Mouse (Mus musculus): Measurements from ENCODE around the gene Oprl1.

The Oprl1 gene

DNA sequence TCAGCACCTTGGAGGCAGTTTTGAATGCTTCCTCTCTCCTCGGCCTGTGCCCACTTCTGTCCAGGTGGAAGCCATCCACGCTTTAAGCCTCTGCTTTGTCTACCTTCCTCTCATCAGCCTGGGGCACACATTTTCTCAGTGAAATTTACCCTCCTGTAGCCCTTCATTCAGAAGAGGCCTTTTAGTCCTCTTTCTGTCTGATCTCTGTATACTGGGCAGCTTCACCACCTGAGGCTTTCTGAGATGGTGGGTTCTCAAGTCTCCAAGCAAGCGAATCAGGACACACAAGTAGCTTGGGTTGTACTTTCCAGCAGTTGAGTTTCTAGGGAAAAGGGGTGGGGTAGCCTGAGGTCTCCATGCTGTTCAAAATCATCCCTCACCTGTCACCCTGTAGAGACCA is 22.5 kb upstream of the Oprl1 start:
- no peak for DNase-seq (ENCODE audit: low spot score in 2 of 2)

- peak; percentile 75 to 80 for DNase-seq (ENCODE audit: low spot score in 2 of 2)
Observed at GRCm38 (mm10) chr2:181693339-181694280, 21.2 kb upstream of the Oprl1 start, which contains the start of gene Rgs19. TSS of gene Rgs19 (minus strand) at chr2:181693977.

GRCm38 (mm10) chr2:181694581-181694980 is 20.2 kb upstream of the Oprl1 start:
- no peak for DNase-seq (ENCODE audit: low spot score in 2 of 2)

- no peak for DNase-seq (ENCODE audit: low spot score in 2 of 2)
Observed at GRCm38 (mm10) chr2:181695776-181696175, 19.0 kb upstream of the Oprl1 start.

GRCm38 (mm10) chr2:181696801-181697420 is 17.9 kb upstream of the Oprl1 start:
- DNase-seq (ENCODE audit: low spot score in 2 of 2), result no peak

- no peak for DNase-seq (ENCODE audit: low spot score in 2 of 2)
Observed at GRCm38 (mm10) chr2:181698241-181698640, 16.6 kb upstream of the Oprl1 start, which contains the start of gene Lkaaear1. TSS of gene Lkaaear1 (minus strand) at chr2:181698442.

DNA sequence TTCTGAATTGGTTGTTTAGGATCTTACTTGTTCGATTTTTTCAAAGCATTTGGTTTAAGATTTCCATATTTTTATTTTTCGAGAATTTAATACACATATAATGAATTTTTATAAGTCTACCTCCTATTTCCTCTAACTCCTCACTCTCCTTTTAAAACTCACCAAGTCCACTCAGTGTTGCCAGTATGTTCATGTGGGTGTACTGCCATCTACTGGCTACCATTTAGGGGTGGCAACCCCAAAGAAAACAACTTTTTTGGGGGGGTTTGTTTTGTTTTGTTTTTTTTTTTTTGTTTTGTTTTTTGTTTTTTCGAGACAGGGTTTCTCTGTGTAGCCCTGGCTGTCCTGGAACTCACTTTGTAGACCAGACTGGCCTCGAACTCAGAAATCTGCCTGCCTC is 8.1 kb upstream of the Oprl1 start:
- no peak for DNase-seq (ENCODE audit: low spot score in 2 of 2)

GRCm38 (mm10) chr2:181713749-181714148 is 1.1 kb upstream of the Oprl1 start:
- DNase-seq (ENCODE audit: low spot score in 2 of 2), result no peak

DNA sequence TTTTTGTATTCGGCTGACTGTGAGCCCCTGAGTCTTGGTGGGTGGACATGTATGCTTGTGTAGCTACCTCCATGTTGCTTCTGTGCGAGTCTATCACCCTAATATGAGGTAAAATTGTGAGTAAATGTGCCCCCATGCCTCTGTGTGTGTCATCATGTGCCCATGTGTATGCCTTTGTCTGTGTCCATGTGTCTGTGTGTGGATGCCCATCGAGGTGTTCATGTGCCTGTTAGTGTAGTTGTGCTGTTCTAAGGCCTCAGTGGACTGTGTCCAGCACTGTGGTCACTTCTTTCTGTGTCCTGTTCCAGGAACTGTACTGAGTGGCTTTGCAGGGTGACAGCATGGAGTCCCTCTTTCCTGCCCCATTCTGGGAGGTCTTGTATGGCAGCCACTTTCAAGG is 566 bp downstream of the Oprl1 start:
- no peak for DNase-seq (ENCODE audit: low spot score in 2 of 2)

DNA sequence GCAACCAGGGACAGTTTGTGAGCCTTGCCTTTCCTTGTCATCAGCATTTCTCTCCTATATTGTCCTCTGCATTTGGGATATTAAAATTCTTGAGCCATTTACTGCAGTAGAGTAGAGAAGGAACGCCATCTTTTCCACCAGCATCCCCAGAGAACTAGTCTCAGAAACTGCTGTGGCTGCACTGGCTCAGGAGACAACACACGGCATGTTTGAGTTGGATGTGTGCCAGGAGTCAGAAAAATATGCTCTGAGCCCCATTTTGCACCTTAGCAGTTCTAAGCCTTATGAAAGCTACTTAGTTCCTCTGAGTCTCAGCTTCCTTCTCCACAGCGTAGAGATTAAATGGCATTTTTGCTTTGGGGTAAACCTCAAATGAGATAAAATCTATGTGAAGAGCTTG is 2.2 kb downstream of the Oprl1 start:
- no peak for DNase-seq (ENCODE audit: low spot score in 2 of 2)

DNA sequence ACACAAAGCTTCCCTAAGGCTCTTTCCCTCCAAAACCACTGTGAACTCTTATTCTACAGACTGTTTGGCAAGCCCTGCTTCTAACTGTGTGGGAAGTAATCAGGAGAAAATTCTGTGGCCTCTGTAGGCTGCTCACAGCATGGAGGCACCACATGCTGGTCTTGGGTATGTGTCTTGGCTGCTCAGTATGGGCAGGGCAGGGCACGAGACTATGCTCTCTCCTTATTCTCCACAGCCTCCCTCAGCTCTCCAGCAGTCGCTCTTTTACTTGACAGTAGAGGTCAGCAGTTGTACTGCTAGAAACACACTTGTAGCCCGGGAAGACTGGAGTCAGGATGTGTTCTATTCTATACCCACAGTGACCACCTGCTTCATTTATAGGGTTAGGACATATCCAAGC is 5.2 kb downstream of the Oprl1 start:
- no peak for DNase-seq (ENCODE audit: low spot score in 2 of 2)

GRCm38 (mm10) chr2:181721200-181721599 is 6.4 kb downstream of the Oprl1 start:
- no peak for DNase-seq (ENCODE audit: low spot score in 2 of 2)

GRCm38 (mm10) chr2:181722213-181722612 is 7.4 kb downstream of the Oprl1 start:
- no peak for DNase-seq (ENCODE audit: low spot score in 2 of 2)

DNA sequence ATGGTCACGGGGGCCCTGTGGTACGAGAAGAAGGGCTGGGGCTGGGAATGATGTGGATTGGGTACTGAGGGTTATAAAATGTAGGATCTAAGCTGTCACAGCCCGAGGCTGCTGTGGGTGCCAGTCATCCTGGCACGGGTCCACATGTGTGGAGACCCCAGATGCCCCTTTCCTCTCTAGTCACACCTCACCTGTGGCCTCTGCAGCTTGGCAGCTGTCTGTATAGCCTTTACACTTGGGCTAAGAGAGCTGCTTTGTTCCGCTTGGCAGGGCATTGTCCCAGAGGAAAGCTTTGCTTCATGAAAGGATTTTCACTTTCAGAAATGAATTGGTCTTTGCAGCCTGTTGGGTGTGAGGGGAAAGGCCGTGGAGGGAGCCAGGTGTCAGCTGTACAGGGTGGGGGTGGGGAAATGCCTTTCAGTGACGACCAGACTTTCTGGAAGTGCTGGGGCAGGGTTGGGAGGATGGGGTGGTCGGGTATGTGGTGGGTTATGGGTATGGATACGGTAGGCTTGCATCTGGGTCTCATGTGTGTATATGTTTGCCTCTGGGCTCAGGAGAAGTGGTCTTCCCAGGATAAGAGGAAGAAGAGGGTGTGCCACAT is 12.9 kb downstream of the Oprl1 start:
- no peak for DNase-seq (ENCODE audit: low spot score in 2 of 2)

GRCm38 (mm10) chr2:181730051-181730450 is 15.2 kb downstream of the Oprl1 start:
- no peak for DNase-seq (ENCODE audit: low spot score in 2 of 2)

GRCm38 (mm10) chr2:181752626-181753025 is 37.8 kb downstream of the Oprl1 start:
- DNase-seq (ENCODE audit: low spot score in 2 of 2), result no peak

- no peak for DNase-seq (ENCODE audit: low spot score in 2 of 2)
Observed at GRCm38 (mm10) chr2:181758147-181758725, 43.4 kb downstream of the Oprl1 start.

DNA sequence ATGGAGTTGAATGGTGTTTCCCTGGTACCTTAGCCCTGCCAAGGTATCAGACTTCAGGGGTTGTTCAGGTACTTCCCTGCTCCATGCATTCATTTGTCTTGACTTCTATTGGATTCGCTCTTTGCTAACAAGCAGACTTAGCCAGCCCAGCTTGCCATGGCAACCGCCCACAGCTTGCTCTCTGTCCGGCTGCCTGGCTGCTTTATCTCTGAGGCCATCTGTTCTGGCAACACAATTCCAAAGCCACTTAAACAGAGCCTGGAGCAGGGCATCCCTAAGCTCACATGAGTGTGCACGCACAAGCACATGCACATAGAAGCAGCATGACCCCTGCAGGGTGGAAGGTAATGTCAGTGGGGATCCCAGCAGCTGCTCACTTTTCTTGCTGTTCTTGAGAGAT is 44.2 kb downstream of the Oprl1 start:
- DNase-seq (ENCODE audit: low spot score in 2 of 2), result no peak

DNA sequence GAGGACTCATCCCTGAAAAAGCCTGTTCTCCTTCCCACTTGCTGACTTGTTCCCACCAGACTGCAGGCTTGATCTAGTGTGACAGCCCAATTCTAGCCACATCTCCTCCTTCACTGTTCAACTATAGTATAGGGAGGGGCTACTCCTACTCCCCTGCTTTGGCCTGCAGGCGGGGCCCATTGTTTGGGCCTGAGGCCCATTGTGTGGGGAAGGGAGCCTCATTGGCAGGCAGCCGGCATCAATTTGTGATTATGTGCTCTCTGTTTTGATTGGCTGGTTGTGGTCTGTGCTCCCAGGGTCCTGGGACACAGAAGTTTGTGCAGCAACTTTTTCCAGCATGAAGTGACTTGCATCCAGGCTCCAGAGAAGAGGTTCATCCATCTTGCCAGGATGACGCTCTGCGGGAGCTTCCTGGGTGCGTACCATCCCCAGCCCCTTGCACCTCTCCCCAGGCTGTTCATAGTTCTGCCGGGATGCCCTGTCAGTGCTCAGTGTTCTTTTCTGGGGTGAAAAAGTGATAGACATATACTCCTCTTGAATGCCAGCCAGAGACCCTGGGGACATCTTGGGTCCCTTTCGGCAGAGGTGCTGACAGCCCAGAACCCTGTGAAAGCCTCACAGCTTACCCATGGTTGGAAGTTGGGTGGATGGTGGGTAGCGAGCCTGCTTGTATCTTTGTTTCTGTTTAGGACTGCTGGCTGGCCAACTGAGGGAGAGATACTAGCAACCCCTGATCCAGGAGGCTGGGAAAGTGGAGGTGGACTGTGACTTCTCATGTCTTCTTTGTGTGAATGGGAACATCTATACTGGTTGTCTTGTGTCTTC is 48.4 kb downstream of the Oprl1 start, which contains the start of gene Myt1:
TSS of gene Myt1 (plus strand) at position 327 of the 825 bp plus-strand sequence.
- no peak for DNase-seq (ENCODE audit: low spot score in 2 of 2)

DNA sequence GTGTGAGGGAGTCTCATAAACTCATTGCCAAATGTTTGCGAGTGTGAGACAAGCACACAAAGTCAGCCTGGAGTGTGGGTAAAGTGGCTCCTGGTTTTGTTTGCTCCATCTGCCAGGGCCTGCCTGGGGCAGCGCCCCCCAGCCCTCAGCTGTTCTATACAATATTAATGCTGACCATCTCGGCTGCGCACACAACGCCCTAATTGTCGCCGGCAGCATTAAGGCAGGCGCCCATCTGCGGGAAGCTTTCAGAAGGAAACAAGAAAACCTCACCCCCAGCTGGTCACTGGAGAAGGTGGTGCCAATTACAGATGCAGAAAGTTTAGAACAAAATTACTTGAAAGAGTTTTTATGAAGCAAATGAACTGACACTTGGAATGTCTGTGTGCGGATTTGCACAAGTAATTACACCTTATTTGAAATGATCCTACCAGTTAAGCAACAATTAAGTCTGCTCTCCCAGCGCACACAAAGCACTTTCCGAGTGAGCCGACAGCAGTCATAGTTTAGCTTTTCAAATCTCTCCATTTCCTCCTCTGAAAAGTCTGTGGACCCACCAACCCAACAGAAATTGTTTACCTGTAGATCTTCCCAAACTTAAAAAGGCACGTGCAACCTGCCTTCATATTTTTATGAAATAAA is 49.2 kb downstream of the Oprl1 start:
- DNase-seq (ENCODE audit: low spot score in 2 of 2), result no peak

DNA sequence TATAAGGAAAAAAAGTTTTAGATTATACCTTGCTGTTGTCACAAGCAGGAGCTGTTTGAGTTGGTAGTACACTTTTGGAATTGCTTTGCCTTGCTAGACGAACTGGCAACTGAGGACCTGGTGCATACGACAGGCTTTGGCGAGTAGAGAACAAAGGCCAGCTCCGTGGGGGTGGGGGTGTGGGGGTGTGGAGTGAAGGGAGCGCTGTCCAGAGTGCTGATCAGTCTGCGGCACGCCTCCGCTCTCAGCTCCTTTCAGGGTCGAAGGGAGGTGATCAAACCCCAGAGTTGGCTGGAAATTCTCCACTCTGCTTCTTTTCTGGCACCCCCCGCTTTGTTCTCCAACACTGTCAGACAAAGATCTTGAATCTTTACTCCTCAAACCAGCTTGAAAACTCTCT is 49.8 kb downstream of the Oprl1 start:
- no peak for DNase-seq (ENCODE audit: low spot score in 2 of 2)
